Mouse (Mus musculus) left cerebral cortex, adult 9 months (tissue): ENCODE measurements around the gene Ccl11.

ENCODE experiments used
- DNase-seq, 2 experiments: peaks; one replicate each; pipeline ENCODE4 v3.0.0; 2022; ENCODE audit warnings: low spot score in 2 of 2

Ccl11 gene

GRCm38 (mm10) chr11:82057646-82058045 is at the start of gene Ccl11:
Ccl11 (plus strand) TSS chr11:82057823.
- DNase-seq, result peak; percentile 9 to 22

- DNase-seq, result no peak
Observed at GRCm38 (mm10) chr11:82010115-82010514, 47.5 kb upstream of the Ccl11 start.

- DNase-seq, result no peak
Observed at GRCm38 (mm10) chr11:82011411-82012193, 46.0 kb upstream of the Ccl11 start.

- DNase-seq, result no peak
Observed at GRCm38 (mm10) chr11:82013756-82014155, 43.9 kb upstream of the Ccl11 start.

- DNase-seq, result no peak
Observed at GRCm38 (mm10) chr11:82015066-82015465, 42.6 kb upstream of the Ccl11 start.

GRCm38 (mm10) chr11:82016181-82016780 is 41.3 kb upstream of the Ccl11 start:
- no peak for DNase-seq

GRCm38 (mm10) chr11:82019389-82019788 is 38.2 kb upstream of the Ccl11 start:
- no peak for DNase-seq

- no peak for DNase-seq
Observed at GRCm38 (mm10) chr11:82019793-82020192, 37.8 kb upstream of the Ccl11 start.

- DNase-seq, result no peak
Observed at GRCm38 (mm10) chr11:82021406-82021805, 36.2 kb upstream of the Ccl11 start.

GRCm38 (mm10) chr11:82022504-82023056 is 35.0 kb upstream of the Ccl11 start:
- DNase-seq, result no peak

- no peak for DNase-seq
Observed at GRCm38 (mm10) chr11:82023769-82024168, 33.9 kb upstream of the Ccl11 start.

- DNase-seq, result no peak
Observed at GRCm38 (mm10) chr11:82030171-82030570, 27.5 kb upstream of the Ccl11 start.

- no peak for DNase-seq
Observed at GRCm38 (mm10) chr11:82032136-82032535, 25.5 kb upstream of the Ccl11 start.

- DNase-seq, result no peak
Observed at GRCm38 (mm10) chr11:82032678-82033344, 24.8 kb upstream of the Ccl11 start.

GRCm38 (mm10) chr11:82034446-82034845 is 23.2 kb upstream of the Ccl11 start:
- no peak for DNase-seq

- peak; percentile 37 to 76 for DNase-seq
Observed at GRCm38 (mm10) chr11:82035356-82035755, 22.3 kb upstream of the Ccl11 start, which contains the start of gene Ccl2. Ccl2 (plus strand) TSS chr11:82035571.

- DNase-seq, result no peak
Observed at GRCm38 (mm10) chr11:82035857-82036256, 21.8 kb upstream of the Ccl11 start.

- no peak for DNase-seq
Observed at GRCm38 (mm10) chr11:82038535-82038934, 19.1 kb upstream of the Ccl11 start, which contains the start of gene Gm17268. Gm17268 (minus strand) TSS chr11:82038562.

GRCm38 (mm10) chr11:82039132-82039660 is 18.4 kb upstream of the Ccl11 start:
- DNase-seq, result no peak

GRCm38 (mm10) chr11:82041671-82042080 is 15.9 kb upstream of the Ccl11 start:
- DNase-seq, result no peak

GRCm38 (mm10) chr11:82045471-82045870 is 12.2 kb upstream of the Ccl11 start, which contains the start of gene Ccl7:
Ccl7 (plus strand) TSS chr11:82045712.
- no peak for DNase-seq
